Mouse (Mus musculus) CH12.LX (cell line): ENCODE data around the gene Spag8.

Source experiments
- CTCF ChIP-seq, 2 experiments: IDR thresholded peaks in 1 of 2; conservative IDR thresholded peaks in 1 of 2; 2 replicates each; pipeline ENCODE4 v1.5.1; 2011 to 2012; ENCODE audit warnings: low read depth in 2 of 2, low read length in 2 of 2, improper control_type of control experiment in 1 of 2, inconsistent platforms in 1 of 2, mild to moderate bottlenecking in 1 of 2, moderate library complexity in 1 of 2
- E2F4 ChIP-seq: IDR thresholded peaks from 2 replicates; pipeline ENCODE4 v1.6.1; 2011; ENCODE audit warnings: low read depth, low read length, improper control_type of control experiment; ENCODE audit not compliant: insufficient replicate concordance
- EP300 ChIP-seq: IDR thresholded peaks from 2 replicates; pipeline ENCODE4 v1.6.1; 2011; ENCODE audit warnings: low read length, improper control_type of control experiment
- JUND ChIP-seq: conservative IDR thresholded peaks from 2 replicates; pipeline ENCODE4 v1.6.1; 2011; ENCODE audit warnings: low read depth, low read length, improper control_type of control experiment
- KAT2A ChIP-seq: IDR thresholded peaks from 2 replicates; pipeline ENCODE4 v1.6.1; 2012; ENCODE audit warnings: low read length, improper control_type of control experiment, inconsistent platforms; ENCODE audit not compliant: insufficient replicate concordance
- PAX5 ChIP-seq: IDR thresholded peaks from 2 replicates; pipeline ENCODE4 v1.6.1; 2012; ENCODE audit warnings: low read length, inconsistent platforms, mixed read lengths
- POLR2A ChIP-seq: IDR thresholded peaks from 2 replicates; pipeline ENCODE4 v1.6.1; 2011; ENCODE audit warnings: low read depth, mild to moderate bottlenecking, improper control_type of control experiment, low read length
- POLR2AphosphoS2 ChIP-seq: IDR thresholded peaks from 2 replicates; pipeline ENCODE4 v1.6.1; 2011; ENCODE audit warnings: low read depth, low read length, improper control_type of control experiment
- UBTF ChIP-seq: IDR thresholded peaks from 2 replicates; pipeline ENCODE4 v1.6.1; 2012; ENCODE audit warnings: low read depth, mild to moderate bottlenecking, inconsistent platforms, low read length, improper control_type of control experiment, moderate library complexity

DNA sequence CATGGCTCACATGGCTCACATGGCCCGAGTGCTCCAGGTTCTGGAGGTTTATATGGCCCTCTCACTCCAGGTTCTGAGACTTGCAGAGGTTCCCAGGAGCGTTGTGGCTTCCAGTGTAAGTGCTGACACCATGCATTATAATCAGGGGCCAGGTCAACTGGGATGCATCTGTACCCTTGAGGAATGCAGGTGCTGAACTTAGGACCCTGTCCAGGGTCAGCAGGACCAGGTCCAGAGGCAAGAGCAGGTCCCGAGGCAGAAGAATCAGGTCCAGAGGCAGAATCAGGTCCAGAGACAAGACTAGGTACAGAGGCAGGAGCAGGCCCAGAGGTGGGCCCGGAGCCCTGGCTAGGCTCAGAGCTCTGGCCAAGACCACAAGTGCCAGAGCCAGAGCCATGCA is 668 bp downstream of the Spag8 start:
- TF ChIP-seq CTCF (conservative IDR thresholded peaks at IDR 0.05 in 1 of 2, IDR thresholded peaks at IDR 0.05 in 1 of 2; ENCODE audit: low read depth in 2 of 2, low read length in 2 of 2) (no peak), EP300 (no peak), POLR2A (no peak), JUND (no peak), UBTF (no peak), KAT2A (no peak), PAX5 (no peak), E2F4 (no peak), POLR2AphosphoS2 (no peak)
